Mouse (Mus musculus): ENCODE results near the gene Grem1. TPM values are rescaled to one million over a fixed set of nuclear protein-coding genes. Genes with fewer than 3 reads are reported as not detected.

Gene Grem1
- polyA plus RNA-seq, 1 experiment from 2014 or later, result 3.1 TPM

Other genes starting within 250 kb of the Grem1 start
- gene Scg5, start 70.5 kb upstream of the Grem1 start, polyA plus RNA-seq (2016; fragmentation: Nextera tagmentation; extraction: Ambion mirVana), result 1.2 and 1.6 TPM in 2 replicates
- 44.3 and 44.5 TPM in 2 replicates for gene Arhgap11a, start 90.0 kb upstream of the Grem1 start, polyA plus RNA-seq (2016; fragmentation: Nextera tagmentation; extraction: Ambion mirVana)

All from limb, embryonic 12.5 days (tissue).